Mouse (Mus musculus) E14TG2a.4 (cell line): ENCODE data around the gene Ifngr2.

Experiments used
- H3K27me3 ChIP-seq: 2 replicates; pipeline ENCODE4 v1.6.1; 2014; ENCODE audit warnings: low read length, control low read depth; ENCODE audit not compliant: insufficient read depth
- H3K36me3 ChIP-seq: 2 replicates; pipeline ENCODE4 v1.6.1; 2014; ENCODE audit warnings: low read length, control low read depth; ENCODE audit not compliant: insufficient read depth
- H3K4me1 ChIP-seq: replicated peaks from 2 replicates; pipeline ENCODE4 v1.6.1; 2014; ENCODE audit warnings: low read depth, low read length, control low read depth
- H3K4me3 ChIP-seq: replicated peaks from 2 replicates; pipeline ENCODE4 v1.5.1; 2014; ENCODE audit warnings: mild to moderate bottlenecking, low read length
- H3K9me3 ChIP-seq: 2 replicates; pipeline ENCODE4 v1.6.1; 2014; ENCODE audit warnings: low read length, control low read depth
- CTCF ChIP-seq: conservative IDR thresholded peaks from 2 replicates; pipeline ENCODE4 v1.5.1; 2014; ENCODE audit warnings: low read length
- NANOG ChIP-seq: IDR thresholded peaks from 2 replicates; pipeline ENCODE4 v1.6.1; 2014; ENCODE audit warnings: borderline replicate concordance, low read length, mixed read lengths
- POU5F1 ChIP-seq: IDR thresholded peaks from 2 replicates; pipeline ENCODE4 v1.6.1; 2014; ENCODE audit warnings: low read length, borderline replicate concordance

The Ifngr2 gene

DNA sequence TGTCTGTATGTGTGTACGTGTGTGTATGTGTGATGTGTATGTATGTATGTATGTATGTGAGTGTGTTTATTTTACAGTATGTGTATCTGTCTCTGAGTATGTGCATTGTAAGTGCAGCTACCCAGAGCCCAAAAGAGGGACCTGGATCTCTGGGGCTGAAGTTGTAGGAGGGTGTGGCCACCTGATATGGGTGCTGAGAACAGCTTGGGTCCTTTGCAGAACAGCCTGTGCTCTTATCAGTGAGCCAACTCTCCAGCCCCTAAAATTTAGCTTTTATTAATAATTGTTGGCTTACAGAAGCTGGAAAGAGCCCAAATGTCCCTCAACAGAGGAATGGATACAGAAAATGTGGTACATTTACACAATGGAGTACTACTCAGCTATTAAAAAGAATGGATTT lies 3.3 kb upstream of the Ifngr2 start:
- no peaks in the 10 kb centered on the region for H3K36me3 ChIP-seq
- peaks cover 35% of the 10 kb centered on the region for H3K27me3 ChIP-seq
- H3K4me3 ChIP-seq = no peak overlapping the region
- peaks cover 51% of the 10 kb centered on the region for H3K4me1 ChIP-seq
- no peak for TF ChIP-seq CTCF
- no peak for TF ChIP-seq POU5F1
- no peaks in the 10 kb centered on the region for H3K9me3 ChIP-seq

DNA sequence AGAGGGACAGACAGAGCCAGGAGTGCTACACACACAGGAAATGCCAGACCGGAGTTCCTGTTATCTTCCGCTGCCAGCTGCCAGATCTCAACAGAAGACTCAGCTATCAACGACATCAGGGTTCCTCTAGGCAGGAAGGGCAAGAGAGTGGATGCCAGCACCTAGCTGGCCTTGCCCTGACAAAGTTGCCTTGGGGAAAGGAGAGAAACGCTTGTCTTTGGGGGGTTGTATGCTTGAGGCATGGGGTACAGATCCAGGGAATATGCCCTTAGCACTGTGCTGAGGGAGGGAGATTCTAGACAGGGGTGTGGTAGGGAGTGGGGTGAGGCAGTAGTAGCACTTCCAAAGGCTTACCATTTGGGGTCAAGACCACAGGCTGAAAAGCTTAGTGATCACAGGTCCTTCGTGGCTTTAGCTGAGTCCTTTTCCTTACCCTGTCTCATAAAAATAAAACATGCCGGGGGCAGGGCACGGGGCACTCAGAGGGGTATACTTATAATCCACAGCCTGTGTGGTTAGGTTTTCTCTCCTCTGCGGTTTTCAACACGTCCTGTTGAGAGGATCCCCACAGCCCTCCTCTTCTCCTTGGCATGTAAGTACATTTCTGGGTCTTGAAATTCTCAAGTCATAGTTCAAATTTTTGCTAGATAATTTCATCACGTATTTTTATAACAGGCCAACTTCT lies 1.1 kb upstream of the Ifngr2 start:
- Histone ChIP-seq H3K9me3 (no peaks in the 10 kb centered on the region), H3K4me1 (peaks cover 61% of the 10 kb centered on the region), H3K4me3 (no peak overlapping the region), H3K36me3 (no peaks in the 10 kb centered on the region), H3K27me3 (peaks cover 32% of the 10 kb centered on the region)
- TF ChIP-seq POU5F1 (no peak), CTCF (no peak), NANOG (no peak)

DNA sequence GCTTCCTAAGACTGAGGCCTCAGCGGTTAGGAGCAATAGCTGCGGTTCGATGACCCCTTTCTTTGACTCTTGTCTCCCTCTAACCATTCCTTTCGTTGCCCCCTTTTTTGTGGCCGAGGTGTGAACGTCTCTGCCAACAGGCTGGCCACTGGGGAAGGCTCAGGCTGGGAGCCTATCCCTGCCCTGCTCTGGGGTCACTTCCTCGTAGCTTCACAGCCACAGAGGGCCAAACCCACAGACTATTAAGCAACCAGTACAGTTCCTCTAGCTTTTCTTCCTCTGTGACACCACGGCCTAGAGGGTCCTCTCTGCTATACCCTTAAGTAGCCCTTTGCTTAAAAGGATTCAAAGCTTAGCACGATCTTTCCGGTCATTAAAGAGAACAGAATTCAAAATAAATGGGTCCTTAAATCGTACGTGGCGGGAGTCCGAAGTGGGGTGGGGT lies 459 bp upstream of the Ifngr2 start:
- TF ChIP-seq NANOG (no peak), POU5F1 (no peak), CTCF (no peak)
- no peaks in the 10 kb centered on the region for H3K36me3 ChIP-seq
- peak overlapping the region; percentile 87; the same call in 1 of the 2 replicates for H3K4me3 ChIP-seq
- H3K27me3 ChIP-seq = peaks cover 36% of the 10 kb centered on the region
- H3K9me3 ChIP-seq = no peaks in the 10 kb centered on the region
- H3K4me1 ChIP-seq = peaks cover 65% of the 10 kb centered on the region

DNA sequence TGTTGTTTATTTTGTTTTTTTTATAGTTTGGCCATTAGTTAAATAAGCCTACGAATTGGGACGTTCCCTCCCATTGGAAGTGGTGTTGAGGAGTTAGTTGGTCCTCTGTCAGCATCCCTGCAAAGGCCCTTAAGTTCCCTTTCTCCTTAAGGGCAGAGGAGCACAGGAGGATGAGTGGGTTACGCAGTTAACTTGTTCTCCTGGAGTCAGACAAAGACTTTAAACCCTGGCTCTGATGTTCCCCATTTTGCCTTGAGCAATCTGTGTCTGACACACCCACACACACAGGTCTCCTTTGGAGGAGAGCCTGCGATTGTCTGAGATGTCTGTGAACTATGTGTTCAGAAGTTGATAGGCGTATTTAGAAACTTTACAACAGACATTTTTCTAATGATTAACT lies 1.1 kb downstream of the Ifngr2 start:
- Histone ChIP-seq H3K4me1 (peaks cover 65% of the 10 kb centered on the region), H3K27me3 (peaks cover 35% of the 10 kb centered on the region), H3K4me3 (0 out of 2 replicates have a peak overlapping the region, but pooled peaks have one; percentile 87), H3K9me3 (no peaks in the 10 kb centered on the region), H3K36me3 (no peaks in the 10 kb centered on the region)
- no peak for TF ChIP-seq POU5F1

DNA sequence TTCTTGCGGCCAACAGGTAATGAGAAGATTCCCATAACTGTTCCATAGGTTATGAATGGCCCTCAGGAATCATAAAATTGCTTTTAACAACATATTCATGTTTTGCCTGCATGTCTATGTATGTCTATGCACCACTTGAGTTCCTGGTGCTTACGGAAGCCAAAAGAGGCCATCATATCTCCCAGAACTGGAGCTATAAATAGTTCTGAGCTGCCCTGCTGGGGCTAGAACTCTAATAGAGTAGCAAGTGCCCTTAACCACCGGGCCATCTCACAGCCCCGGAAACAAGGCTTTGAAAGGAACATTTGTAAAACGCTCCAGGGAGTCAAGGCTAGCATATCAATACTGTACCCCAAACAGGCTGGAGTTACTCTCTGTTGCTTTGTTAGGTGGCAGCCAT lies 1.7 kb downstream of the Ifngr2 start:
- peaks cover 35% of the 10 kb centered on the region for H3K27me3 ChIP-seq
- peaks cover 72% of the 10 kb centered on the region for H3K4me1 ChIP-seq
- no peaks in the 10 kb centered on the region for H3K36me3 ChIP-seq
- peak overlapping the region; percentile 37; the same call in 1 of the 2 replicates for H3K4me3 ChIP-seq
- no peak for TF ChIP-seq CTCF
- peak; percentile 30; the same call in 1 of the 2 replicates for TF ChIP-seq NANOG
- no peaks in the 10 kb centered on the region for H3K9me3 ChIP-seq

DNA sequence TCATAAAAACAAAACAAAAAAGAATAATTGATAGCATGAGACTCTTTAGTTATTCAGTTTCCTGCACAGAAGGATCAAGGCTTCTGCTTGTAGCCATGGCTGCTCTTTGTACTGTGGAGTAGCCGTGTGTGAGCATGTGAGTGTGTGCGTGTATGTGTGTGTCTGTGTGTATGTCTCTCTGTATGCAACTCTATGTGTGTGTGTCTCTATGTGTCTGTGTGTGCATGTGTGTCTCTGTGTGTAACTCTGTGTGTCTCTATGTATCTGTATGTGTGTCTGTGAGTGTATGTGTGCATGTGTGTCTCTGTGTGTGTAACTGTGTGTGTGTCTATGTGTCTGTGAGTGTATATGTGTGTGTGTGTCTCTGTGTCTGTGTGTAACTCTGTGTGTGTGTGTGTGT lies 2.1 kb downstream of the Ifngr2 start:
- H3K4me1 ChIP-seq = peaks cover 76% of the 10 kb centered on the region
- H3K27me3 ChIP-seq = peaks cover 35% of the 10 kb centered on the region
- no peaks in the 10 kb centered on the region for H3K9me3 ChIP-seq
- no peaks in the 10 kb centered on the region for H3K36me3 ChIP-seq
- TF ChIP-seq NANOG (no peak), CTCF (no peak), POU5F1 (no peak)
- H3K4me3 ChIP-seq = peak overlapping the region; percentile 37; the same call in 1 of the 2 replicates

DNA sequence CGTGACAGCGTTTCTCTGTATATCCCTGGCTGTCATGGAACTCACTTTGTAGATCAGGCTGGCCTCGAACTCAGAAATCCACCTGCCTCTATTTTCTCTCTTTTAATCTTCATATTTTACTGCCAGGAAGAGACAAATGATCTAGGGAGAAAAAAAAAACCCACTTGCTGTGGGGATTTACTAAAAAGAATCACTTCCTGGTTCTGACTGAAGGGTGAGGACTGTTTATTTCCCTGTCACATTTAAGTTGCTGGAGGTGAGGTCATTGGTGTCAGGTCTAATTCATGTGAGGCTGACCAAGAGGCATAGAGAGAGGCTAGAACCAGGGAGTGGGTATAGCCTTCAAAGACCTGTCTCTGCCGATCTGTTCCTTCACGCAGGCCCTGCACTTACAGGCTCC lies 2.7 kb downstream of the Ifngr2 start:
- TF ChIP-seq CTCF = no peak
- no peak for TF ChIP-seq POU5F1
- Histone ChIP-seq H3K36me3 (no peaks in the 10 kb centered on the region), H3K4me3 (no peak overlapping the region), H3K9me3 (no peaks in the 10 kb centered on the region), H3K4me1 (peaks cover 82% of the 10 kb centered on the region), H3K27me3 (peaks cover 35% of the 10 kb centered on the region)

DNA sequence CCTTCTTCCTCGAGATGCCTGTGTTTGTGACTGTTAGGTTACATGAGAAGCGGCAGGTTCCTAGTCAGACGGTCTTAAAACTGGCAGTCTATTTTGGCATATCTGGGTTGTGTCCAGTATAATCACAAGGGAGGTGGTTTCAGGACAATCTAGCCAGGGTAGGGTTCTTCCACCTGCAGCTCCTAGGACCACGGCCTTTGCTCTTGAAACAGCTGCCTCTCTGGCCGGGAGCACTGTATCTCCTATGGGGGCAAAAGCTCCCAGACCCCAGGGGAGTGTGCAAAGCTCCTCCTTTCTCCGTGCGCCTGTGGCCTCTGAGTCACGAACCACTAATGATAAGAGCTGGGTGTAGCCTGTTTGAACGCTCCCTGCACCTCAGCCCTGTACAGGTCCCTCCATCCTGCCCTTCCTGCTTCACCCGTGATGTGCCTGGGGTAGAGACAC lies 4.2 kb downstream of the Ifngr2 start:
- H3K4me1 ChIP-seq = peaks cover 89% of the 10 kb centered on the region
- no peaks in the 10 kb centered on the region for H3K36me3 ChIP-seq
- TF ChIP-seq CTCF (no peak), POU5F1 (no peak), NANOG (no peak)
- no peaks in the 10 kb centered on the region for H3K9me3 ChIP-seq
- H3K27me3 ChIP-seq = peaks cover 26% of the 10 kb centered on the region
- H3K4me3 ChIP-seq = no peak overlapping the region

DNA sequence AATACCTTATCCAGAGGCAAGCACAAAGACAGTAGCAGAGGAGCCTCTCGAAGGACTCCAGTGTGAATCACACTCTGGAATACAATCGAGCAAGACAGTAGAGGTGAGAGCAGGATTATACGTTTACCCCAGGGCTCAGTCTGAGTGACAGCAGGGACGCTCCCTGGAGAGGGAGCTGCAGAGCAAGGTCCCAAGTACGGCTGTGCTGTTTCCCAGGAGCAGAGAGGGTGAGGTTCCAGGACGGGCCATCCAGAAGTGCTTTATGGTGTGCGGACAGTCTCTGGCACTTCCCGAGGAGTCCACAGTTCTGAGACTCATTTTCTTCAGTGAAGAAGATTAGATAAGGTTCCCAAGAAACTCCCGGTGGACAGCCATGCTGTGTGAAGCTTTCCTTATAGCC lies 5.2 kb downstream of the Ifngr2 start:
- H3K9me3 ChIP-seq = no peaks in the 10 kb centered on the region
- H3K27me3 ChIP-seq = peaks cover 19% of the 10 kb centered on the region
- peaks cover 91% of the 10 kb centered on the region for H3K4me1 ChIP-seq
- TF ChIP-seq CTCF (no peak), POU5F1 (no peak), NANOG (no peak)
- H3K4me3 ChIP-seq = no peak overlapping the region
- H3K36me3 ChIP-seq = no peaks in the 10 kb centered on the region
